Mouse (Mus musculus) bone marrow, adult 2 months (tissue): ENCODE measurements around the gene Bub3. TPM values are rescaled to one million over a fixed set of nuclear protein-coding genes. Genes with fewer than 3 reads are reported as not detected.

ENCODE experiments used
- H3K27ac ChIP-seq: fragments of 200-500 bp; 2 replicates; pipeline ENCODE4 v1.5.1; 2012; ENCODE audit warnings: low read depth, mild to moderate bottlenecking, control low read depth, inconsistent platforms, low read length; ENCODE audit not compliant: control insufficient read depth, poor library complexity, insufficient read depth
- H3K4me1 ChIP-seq: fragments of 200-500 bp; 2 replicates; pipeline ENCODE4 v1.6.1; 2011; ENCODE audit warnings: low read length; ENCODE audit not compliant: control insufficient read depth, insufficient read depth
- H3K4me3 ChIP-seq: fragments of 200-500 bp; replicated peaks from 2 replicates; pipeline ENCODE3; 2011; ENCODE audit warnings: mild to moderate bottlenecking, low read depth, low read length, control low read depth; ENCODE audit not compliant: control insufficient read depth
- CTCF ChIP-seq: fragments of 200-500 bp; IDR thresholded peaks from 2 replicates; pipeline ENCODE4 v1.5.1; 2011; ENCODE audit warnings: low read length, control low read depth; ENCODE audit not compliant: control insufficient read depth, insufficient read depth
- POLR2A ChIP-seq: fragments of 200-500 bp; IDR thresholded peaks from 2 replicates; pipeline ENCODE4 v1.6.1; 2011; ENCODE audit warnings: low read depth, mild to moderate bottlenecking, control low read depth, low read length, borderline replicate concordance; ENCODE audit not compliant: control insufficient read depth
- WGBS: fragments of 180-500 bp; shearing (Covaris S2); methylation state at CpG from one replicate; pipeline ENCODE4 v1.1.7; 2018; 5-methylcytosine and 5-hydroxymethylcytosine counted together
- polyA plus RNA-seq: library from polyadenylated mRNA; stranded (reverse); fragments of >200 nt; gene quantifications from 2 replicates; pipeline ENCODE4 v1.2.4, GENCODE M21; 2011; ENCODE audit warnings: low replicate concordance; ENCODE audit not compliant: missing spikeins, insufficient read depth, insufficient read length

Gene Bub3
- 65.9 and 83.1 TPM in 2 replicates for polyA plus RNA-seq

DNA sequence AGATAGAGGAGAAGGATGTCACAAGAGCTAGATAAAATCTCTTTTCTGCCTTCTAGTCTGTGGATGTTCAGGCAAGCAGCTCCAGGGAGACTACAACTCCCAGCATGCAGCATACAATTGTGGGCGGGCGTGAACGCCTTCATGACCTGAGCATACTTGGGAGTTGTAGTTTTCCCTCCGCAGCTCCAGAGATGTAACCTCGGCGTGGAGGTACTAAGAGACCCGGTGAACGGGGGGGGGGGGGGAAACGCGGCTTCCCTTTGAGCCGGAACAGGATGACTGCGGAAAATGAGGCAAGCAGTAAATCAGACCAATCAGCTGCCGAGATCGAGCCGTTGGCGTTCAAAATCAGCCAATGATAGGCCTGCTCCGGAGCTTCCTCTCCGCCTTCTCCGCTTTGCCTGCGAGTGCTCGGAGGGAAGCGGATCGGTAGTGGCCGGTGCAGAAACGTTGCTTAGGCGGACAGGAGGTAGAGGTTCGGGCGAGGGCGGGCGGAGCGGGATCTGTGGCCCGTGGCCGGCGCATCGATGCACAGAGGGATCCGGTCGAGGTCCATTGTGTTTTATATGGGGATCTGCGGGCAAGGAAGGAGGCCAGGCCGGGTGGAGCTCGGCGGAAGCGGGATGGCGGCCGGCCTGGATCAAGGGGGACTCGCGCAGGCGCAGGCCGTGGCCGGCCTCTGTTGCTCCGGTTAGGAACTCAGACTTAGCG lies at the start of gene Bub3:
Bub3 (plus strand) TSS at position 237 of the 711 bp plus-strand sequence.
- under 1% methylated on average over 46 of the region's 51 CpGs for WGBS
- peak within 1 kb of the TSS; percentile 87 for H3K4me3 ChIP-seq
- TF ChIP-seq CTCF (no peak), POLR2A (peak; percentile 95)

DNA sequence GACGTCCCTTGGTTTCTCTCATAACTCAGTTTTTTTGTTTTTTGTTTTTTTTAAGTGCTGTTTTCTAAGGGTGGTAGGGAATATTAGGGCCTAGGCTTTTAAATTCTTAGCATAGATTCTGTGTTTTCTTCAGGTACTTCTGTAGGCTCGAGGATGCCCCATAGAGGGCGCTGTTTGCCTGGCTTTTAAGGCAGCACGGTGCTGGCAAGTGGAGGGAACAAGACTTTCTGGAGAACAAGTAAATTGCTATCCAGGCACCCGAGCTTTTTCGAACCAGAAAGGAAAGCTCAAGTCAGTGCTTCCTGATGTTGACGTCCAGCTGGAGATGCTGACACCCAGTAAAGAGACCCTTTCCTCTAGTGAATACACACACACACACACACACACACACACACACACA lies 20.0 kb upstream of the Bub3 start:
- Histone ChIP-seq H3K27ac (no peak overlapping the region), H3K4me1 (no peaks in the 10 kb centered on the region), H3K4me3 (no peak overlapping the region)
- WGBS: under 1% methylated on average over 7 of the region's 7 CpGs
- TF ChIP-seq POLR2A: no peak
- TF ChIP-seq CTCF: peak; percentile 77

More for the DNA sequence above, at the start of gene Bub3:
- Histone ChIP-seq H3K27ac (peak within 1 kb of the TSS; percentile 83), H3K4me1 (no peaks in the 10 kb centered on the region; the same call in 1 of the 2 replicates)

DNA sequence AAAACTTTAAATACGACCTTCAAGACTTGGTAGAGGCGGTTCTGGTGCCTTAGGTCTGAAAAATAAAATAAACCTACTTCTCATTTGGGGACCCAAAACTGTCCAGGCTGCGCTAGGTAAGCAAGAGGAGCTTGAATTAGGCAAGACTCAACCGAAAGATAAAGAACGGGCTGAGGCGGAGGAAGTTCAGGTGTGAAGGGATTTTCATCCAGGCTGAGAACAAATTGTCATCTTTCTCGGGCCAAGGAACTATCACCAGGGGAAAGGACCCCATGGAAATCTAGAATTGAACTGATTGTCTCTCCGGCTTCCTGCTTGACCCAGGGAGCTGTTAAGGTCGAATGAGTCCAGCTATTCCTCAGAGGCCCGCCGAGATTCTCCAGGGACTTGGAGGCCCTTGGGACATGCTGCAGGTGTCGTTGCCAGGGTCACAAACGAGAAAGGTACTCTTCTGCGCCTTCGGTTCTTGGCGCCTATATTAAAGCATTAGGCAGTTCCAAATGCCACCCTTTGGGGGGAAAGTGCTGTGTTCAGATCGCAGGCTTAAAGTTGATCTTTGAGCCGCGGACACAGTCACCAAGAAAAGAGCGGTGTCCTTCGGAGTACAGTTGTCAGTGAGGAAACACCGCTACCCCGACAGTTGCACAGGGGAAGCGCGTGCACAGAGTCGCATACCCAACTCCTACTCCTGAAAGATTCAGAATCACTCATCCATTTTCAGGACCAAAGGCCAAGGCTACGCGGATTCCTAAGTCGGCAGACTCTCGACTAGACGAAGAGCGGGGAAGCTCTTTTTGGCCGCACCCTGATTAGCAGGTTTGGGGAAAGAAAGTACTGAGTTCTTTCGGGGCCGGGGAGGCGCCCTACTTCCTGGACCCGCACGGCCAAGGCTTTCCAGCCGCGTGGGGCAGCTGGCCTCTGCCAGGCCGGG lies 18.6 kb upstream of the Bub3 start:
- 6% methylated on average over 41 of the region's 41 CpGs for WGBS
- H3K4me3 ChIP-seq: no peak overlapping the region
- TF ChIP-seq POLR2A (no peak), CTCF (no peak)
- no peak overlapping the region for H3K27ac ChIP-seq
- H3K4me1 ChIP-seq: no peaks in the 10 kb centered on the region

DNA sequence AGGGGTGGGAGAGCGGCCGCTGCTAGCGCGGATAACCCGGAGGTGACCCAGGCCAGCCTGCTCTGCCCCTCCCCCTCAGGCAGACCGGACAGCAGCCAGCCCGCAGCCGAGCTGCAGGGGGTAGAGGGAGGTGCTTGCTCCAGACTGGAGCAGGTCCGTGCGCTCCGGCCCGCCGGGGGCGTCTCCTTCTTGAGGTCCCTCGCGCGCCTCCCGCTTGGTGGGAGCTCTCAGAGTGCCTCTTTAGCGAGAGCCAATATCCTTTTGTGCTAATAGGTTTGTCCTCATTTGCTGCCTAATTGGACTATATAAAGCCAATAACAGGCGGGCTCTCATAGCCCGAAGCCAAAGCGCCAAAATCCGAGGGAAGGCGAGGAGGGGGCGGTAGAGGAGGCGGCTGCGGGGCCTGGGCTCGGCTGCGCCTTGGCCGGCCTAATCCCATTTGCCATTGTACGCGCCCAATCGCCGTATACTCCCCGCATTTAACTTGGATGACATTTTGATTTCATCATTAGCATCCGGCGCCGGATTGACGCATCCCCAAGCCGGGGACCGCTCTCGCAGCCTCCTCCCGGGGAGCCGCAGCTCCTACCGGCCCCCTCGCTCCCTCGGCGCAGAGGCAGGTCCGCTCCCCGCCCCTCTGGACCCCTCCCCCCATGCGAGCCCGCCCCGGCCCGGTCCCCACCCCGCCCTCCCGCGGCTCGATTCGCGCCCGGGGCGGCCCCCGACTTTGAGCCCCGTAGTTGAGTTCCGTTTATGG lies 17.7 kb upstream of the Bub3 start, which contains the start of gene Hmx3:
Hmx3 (plus strand) TSS at position 753 of the 757 bp plus-strand sequence.
- peak within 1 kb of the TSS; percentile 20; the same call in 1 of the 2 replicates for H3K27ac ChIP-seq
- 2% methylated on average over 65 of the region's 65 CpGs for WGBS
- TF ChIP-seq CTCF (no peak), POLR2A (no peak)
- H3K4me1 ChIP-seq: no peaks in the 10 kb centered on the region
- no peak within 1 kb of the TSS for H3K4me3 ChIP-seq

DNA sequence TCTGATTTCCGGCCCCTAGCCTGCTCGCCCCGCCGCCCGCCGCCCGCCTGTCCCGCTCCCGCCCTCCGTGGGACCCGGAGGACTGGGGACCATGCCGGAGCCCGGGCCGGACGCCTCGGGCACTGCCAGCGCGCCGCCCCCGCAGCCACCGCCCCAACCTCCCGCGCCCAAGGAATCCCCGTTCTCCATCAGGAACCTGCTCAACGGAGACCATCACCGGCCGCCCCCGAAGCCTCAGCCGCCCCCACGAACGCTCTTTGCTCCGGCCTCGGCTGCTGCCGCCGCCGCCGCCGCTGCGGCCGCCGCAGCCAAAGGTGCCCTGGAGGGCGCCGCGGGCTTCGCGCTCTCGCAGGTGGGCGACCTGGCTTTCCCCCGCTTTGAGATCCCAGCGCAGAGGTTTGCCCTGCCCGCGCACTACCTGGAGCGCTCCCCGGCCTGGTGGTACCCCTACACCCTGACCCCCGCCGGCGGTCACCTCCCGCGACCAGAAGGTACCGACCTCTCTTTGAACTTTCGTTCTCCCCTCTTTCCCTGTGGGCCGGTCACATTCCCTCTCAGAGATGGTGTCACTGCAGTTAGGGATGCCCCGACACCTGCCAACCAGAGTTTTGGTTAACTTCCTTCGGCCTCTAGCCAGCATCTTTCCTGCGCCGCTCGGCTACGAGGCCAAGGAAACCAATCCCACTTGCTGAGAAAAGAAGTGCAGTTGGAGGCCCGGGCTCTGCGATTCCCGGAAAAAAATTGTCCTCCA lies 17.0 kb upstream of the Bub3 start:
- 2% methylated on average over 65 of the region's 71 CpGs for WGBS
- TF ChIP-seq POLR2A (no peak), CTCF (no peak)
- no peak overlapping the region for H3K4me3 ChIP-seq
- H3K27ac ChIP-seq: no peak overlapping the region
- H3K4me1 ChIP-seq: no peaks in the 10 kb centered on the region

DNA sequence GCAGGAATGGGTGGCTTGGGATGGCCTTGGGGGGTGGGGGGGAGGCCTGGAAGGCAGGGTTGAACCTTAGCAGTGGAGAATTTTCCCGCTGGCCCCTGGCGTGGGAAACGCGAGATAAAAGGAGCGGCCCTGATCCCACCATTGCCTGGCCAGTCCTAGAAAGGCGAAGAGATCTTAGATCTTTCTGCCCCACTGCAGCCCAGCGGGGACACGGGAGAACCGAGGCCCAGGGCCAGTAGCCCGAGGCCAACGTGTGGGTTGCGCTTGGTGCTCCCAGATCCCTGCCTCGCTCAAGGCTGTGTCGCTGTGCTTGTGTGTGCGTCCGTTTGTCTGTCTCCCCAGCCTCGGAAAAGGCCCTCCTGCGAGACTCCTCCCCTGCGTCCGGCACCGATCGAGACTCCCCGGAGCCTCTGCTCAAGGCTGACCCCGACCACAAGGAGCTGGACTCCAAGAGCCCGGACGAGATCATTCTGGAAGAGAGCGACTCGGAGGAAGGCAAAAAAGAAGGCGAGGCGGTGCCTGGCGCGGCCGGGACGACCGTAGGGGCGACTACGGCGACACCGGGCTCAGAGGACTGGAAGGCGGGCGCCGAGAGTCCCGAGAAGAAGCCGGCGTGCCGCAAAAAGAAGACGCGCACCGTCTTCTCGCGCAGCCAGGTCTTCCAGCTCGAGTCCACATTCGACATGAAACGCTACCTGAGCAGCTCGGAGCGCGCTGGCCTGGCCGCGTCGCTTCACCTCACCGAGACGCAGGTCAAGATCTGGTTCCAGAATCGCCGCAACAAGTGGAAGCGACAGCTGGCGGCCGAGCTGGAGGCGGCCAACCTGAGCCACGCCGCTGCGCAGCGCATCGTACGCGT lies 16.2 kb upstream of the Bub3 start:
- no peaks in the 10 kb centered on the region for H3K4me1 ChIP-seq
- no peak overlapping the region for H3K4me3 ChIP-seq
- TF ChIP-seq CTCF (no peak), POLR2A (no peak)
- no peak overlapping the region for H3K27ac ChIP-seq
- 2% methylated on average over 75 of the region's 75 CpGs for WGBS

DNA sequence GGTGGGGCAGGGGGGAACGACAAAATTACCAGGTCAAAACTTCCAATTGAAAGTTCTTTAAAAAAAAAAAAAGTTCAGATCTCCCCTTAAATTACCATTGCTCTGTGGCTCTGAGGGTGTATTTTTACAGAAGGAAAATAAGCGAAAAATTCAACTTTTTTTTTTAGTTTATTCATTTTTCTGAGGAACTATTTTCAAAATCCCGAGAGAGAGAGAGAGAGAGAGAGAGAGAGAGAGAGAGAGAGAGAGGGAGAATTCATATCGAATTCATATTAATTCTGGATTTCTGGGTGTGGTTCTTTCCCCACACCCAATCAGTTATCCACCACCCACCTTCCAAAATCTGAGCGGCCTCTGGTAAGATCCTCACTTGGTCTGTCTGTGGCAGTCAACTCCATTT lies 15.2 kb upstream of the Bub3 start:
- 4% methylated on average over 5 of the region's 5 CpGs for WGBS
- H3K4me1 ChIP-seq: no peaks in the 10 kb centered on the region
- H3K4me3 ChIP-seq: no peak overlapping the region
- no peak overlapping the region for H3K27ac ChIP-seq
- TF ChIP-seq CTCF (no peak), POLR2A (no peak)
